ENCODE assay signal across 8 mouse cellular contexts in the genomic region with DNA sequence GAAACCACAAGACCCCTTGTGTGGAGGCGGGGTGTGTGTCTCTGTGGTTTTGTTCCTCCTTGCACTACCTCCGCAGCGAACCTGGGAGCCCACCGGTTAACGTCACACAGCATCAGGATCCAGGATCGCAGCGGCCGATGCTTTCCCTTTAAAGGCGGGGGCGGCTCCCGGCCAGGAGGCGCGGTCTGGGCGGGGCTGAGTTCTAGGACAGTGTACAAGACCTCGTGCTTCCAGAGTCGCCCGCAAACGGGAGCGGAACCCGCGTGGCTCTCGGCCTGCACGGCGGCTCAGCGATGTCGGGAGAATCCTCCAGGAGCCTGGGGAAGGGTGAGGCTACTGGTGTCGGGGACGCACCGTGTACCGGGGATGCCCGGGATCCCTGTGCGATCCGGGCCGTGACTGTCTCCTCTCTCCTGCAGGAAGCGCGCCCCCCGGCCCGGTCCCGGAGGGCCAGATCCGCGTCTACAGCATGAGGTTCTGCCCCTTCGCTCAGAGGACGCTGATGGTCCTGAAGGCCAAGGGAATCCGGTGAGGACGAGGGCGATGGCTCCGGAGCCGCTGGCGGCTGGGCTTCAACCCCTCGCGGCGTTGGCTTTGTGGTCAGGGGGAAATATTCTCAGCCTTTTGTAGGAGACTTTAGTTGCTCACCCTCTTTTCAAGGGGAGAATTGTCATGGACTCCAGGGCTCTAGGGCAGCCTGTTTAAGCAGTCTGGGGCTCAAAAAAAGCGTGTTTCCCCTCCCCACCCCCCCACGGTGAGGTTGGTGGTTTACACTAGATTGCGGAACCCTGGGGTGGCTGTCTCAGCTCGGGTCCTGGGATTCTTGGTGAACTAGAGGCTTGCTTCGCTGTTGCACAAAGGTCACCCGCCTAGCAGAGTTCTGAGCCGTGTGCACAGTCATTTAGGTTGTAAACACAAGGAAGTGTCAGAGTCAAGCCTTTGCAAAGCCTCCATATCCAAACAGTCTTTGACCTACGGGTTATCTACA. TPM values are rescaled to one million over a fixed set of nuclear protein-coding genes. Genes with fewer than 3 reads are reported as not detected.
DNase-seq lines count a peak whose midpoint lies in the region; ATAC-seq and TF ChIP-seq lines count a peak whose summit lies in the region.

A gene (plus strand): TSS at position 175 of the 988 bp plus-strand sequence.

- TF ChIP-seq CTCF in C2C12 (IDR thresholded peaks at IDR 0.05; ENCODE audit: control insufficient read depth, insufficient read depth, insufficient read length): no peak

- peaks cover 18% of the 10 kb centered on the region for H3K79me3 ChIP-seq in C2C12 (ENCODE audit: low read depth)

- H3K36me3 ChIP-seq in C2C12 (ENCODE audit: control insufficient read depth, insufficient read depth): peaks cover 27% of the 10 kb centered on the region
- peaks cover 3% of the 10 kb centered on the region; the same call in 1 of the 2 replicates for H3K36me3 ChIP-seq in heart, embryonic 11.5 days (ENCODE audit: control insufficient read depth, insufficient read depth, low read length)
- peaks cover 11% of the 10 kb centered on the region; the same call in 1 of the 2 replicates for H3K36me3 ChIP-seq in kidney, embryonic 16.5 days (ENCODE audit: insufficient read depth, low read length)

- ATAC-seq in erythroblast, adult 5-6 weeks (replicated peaks; ENCODE audit: low FRiP score, poor library complexity, severe bottlenecking): peak; percentile 90
- ATAC-seq in heart, embryonic 11.5 days (replicated peaks; ENCODE audit: insufficient number of reproducible peaks, low FRiP score, low TSS enrichment): peak; percentile 90
- ATAC-seq in kidney, embryonic 16.5 days (ENCODE audit: low FRiP score, low TSS enrichment): peak; percentile 97

- H3K9ac ChIP-seq in heart, embryonic 11.5 days (ENCODE audit: low read depth, low read length): peak within 1 kb of the TSS; percentile 78
- H3K9ac ChIP-seq in kidney, embryonic 16.5 days (replicated peaks; ENCODE audit: low read length): peak within 1 kb of the TSS; percentile 74

- no peaks in the 10 kb centered on the region for H3K9me3 ChIP-seq in heart, embryonic 11.5 days (replicated peaks; ENCODE audit: control insufficient read depth, low read length)
- no peaks in the 10 kb centered on the region for H3K9me3 ChIP-seq in kidney, embryonic 16.5 days (ENCODE audit: low read length)

- peak within 1 kb of the TSS; percentile 75 for H3K4me3 ChIP-seq in C2C12 (ENCODE audit: insufficient read depth, poor library complexity, severe bottlenecking)
- peak within 1 kb of the TSS; percentile 68 for H3K4me3 ChIP-seq in heart, embryonic 11.5 days (ENCODE audit: low read depth, low read length)
- peak within 1 kb of the TSS; percentile 69 for H3K4me3 ChIP-seq in kidney, embryonic 16.5 days (ENCODE audit: low read length)

- peak within 1 kb of the TSS; percentile 95 for H3ac ChIP-seq in C2C12 (ENCODE audit: control insufficient read depth, insufficient read length, low read depth)

- H3K79me2 ChIP-seq in C2C12 (ENCODE audit: control insufficient read depth, insufficient read depth): peaks cover 41% of the 10 kb centered on the region

- no peaks in the 10 kb centered on the region for H3K27me3 ChIP-seq in C2C12 (ENCODE audit: control insufficient read depth, insufficient read depth, insufficient read length)
- H3K27me3 ChIP-seq in heart, embryonic 11.5 days (ENCODE audit: control insufficient read depth, insufficient read depth, low read length): no peaks in the 10 kb centered on the region
- H3K27me3 ChIP-seq in kidney, embryonic 16.5 days (ENCODE audit: insufficient read depth, low read length): no peaks in the 10 kb centered on the region

- H3K4me2 ChIP-seq in heart, embryonic 11.5 days: peak within 1 kb of the TSS; percentile 98
- peak within 1 kb of the TSS; percentile 94 for H3K4me2 ChIP-seq in kidney, embryonic 16.5 days (replicated peaks; ENCODE audit: low read depth, low read length)

- peaks cover 4% of the 10 kb centered on the region; the same call in 1 of the 2 replicates for H3K4me1 ChIP-seq in heart, embryonic 11.5 days (ENCODE audit: control insufficient read depth, insufficient read depth, low read length)
- H3K4me1 ChIP-seq in kidney, embryonic 16.5 days (ENCODE audit: insufficient read depth, low read length): peaks cover 14% of the 10 kb centered on the region

- DNase-seq in brain, adult 2 months (ENCODE audit: low read depth, low spot score): peak; percentile 91
- peak; percentile 85 for DNase-seq in liver
- peak; percentile 64 to 76 for DNase-seq in monocyte, adult 2 months (ENCODE audit: low read depth in 1 of 2, low spot score in 2 of 2)
- peak; percentile 53 to 65 for DNase-seq in spleen, postnatal 14 days (ENCODE audit: low spot score in 2 of 2)

- WGBS in heart, embryonic 11.5 days (ENCODE audit: insufficient replicate concordance): under 1% methylated on average over 60 of the region's 60 CpGs
- WGBS in kidney, embryonic 16.5 days: under 1% methylated on average over 60 of the region's 60 CpGs

- H3K27ac ChIP-seq in heart, embryonic 11.5 days (ENCODE audit: low read depth, low read length): peak within 1 kb of the TSS; percentile 36; the same call in 1 of the 2 replicates
- peak within 1 kb of the TSS; percentile 50 for H3K27ac ChIP-seq in kidney, embryonic 16.5 days (ENCODE audit: low read length)

TF ChIP-seq in C2C12, 6 proteins besides CTCF, POLR2A, EP300 and RAD21:
- TF ChIP-seq FOSL1 (IDR thresholded peaks at IDR 0.05; ENCODE audit: insufficient read depth, low read length, poor library complexity, severe bottlenecking) (no peak), USF1 (IDR thresholded peaks at IDR 0.05; ENCODE audit: low read depth) (peak; percentile 29), MAX (IDR thresholded peaks at IDR 0.05) (peak; percentile 83)

RNA-seq across cellular contexts. Expression of the gene that starts here (rescaled TPM):
- 272 TPM for polyA plus RNA-seq in C2C12 (2012; fragmentation: generic; extraction: Trizol)
- total RNA-seq in erythroblast, adult 5-6 weeks (2015; ENCODE audit: low replicate concordance): 63.7 and 66.9 TPM in 2 replicates
- 18.0 and 37.7 TPM in 2 replicates for total RNA-seq in erythroblast, adult 5-6 weeks (2017; ENCODE audit: low replicate concordance)
- 82.6 and 84.0 TPM in 2 replicates for polyA plus RNA-seq in heart, embryonic 11.5 days (2014; fragmentation: Nextera tagmentation; extraction: Ambion mirVana)
- 130 and 134 TPM in 2 replicates for polyA plus RNA-seq in kidney, embryonic 16.5 days (2015; fragmentation: Nextera tagmentation; extraction: Ambion mirVana)

Comparison
In these comparisons a context has a peak if more than half of its experiments do, and no peak if none do; other contexts are left out.
1. Peak in every context shown above with its lines: DNase-seq, ATAC-seq, H3K4me3 ChIP-seq and H3K27ac ChIP-seq.